Mouse (Mus musculus): Measurements from ENCODE around the gene Plekhm2. TPM values are rescaled to one million over a fixed set of nuclear protein-coding genes. Genes with fewer than 3 reads are reported as not detected.

Plekhm2 gene
- polyA plus RNA-seq, 1 experiment from 2014 or later = 3.0 TPM

GRCm38 (mm10) chr4:141645988-141646387 lies 18.7 kb downstream of the Plekhm2 start:
- no peak overlapping the region for H3K4me2 ChIP-seq (replicated peaks; ENCODE audit: low read depth, low read length)
- no peak overlapping the region for H3K4me3 ChIP-seq (ENCODE audit: low read depth, low read length)
- no peaks in the 10 kb centered on the region for H3K9me3 ChIP-seq (ENCODE audit: control insufficient read depth, low read length)
- H3K9ac ChIP-seq (ENCODE audit: low read depth, low read length) = no peak overlapping the region
- no peaks in the 10 kb centered on the region for H3K4me1 ChIP-seq (replicated peaks; ENCODE audit: control insufficient read depth, insufficient read depth, low read length)
- no peaks in the 10 kb centered on the region for H3K27me3 ChIP-seq (ENCODE audit: control insufficient read depth, insufficient read depth, low read length)
- no peak overlapping the region for H3K27ac ChIP-seq (ENCODE audit: low read depth, low read length)
- DNase-seq (ENCODE audit: low spot score) (no peak), ATAC-seq (ENCODE audit: low FRiP score) (no peak)
- H3K36me3 ChIP-seq (ENCODE audit: control insufficient read depth, insufficient read depth, low read length) = no peaks in the 10 kb centered on the region
- WGBS = 95% methylated on average over 8 of the region's 8 CpGs

GRCm38 (mm10) chr4:141643118-141643855 lies 21.4 kb downstream of the Plekhm2 start:
- H3K4me3 ChIP-seq (ENCODE audit: low read depth, low read length) = no peak overlapping the region
- no peak overlapping the region for H3K9ac ChIP-seq (ENCODE audit: low read depth, low read length)
- WGBS = 75% methylated on average over 7 of the region's 7 CpGs
- no peaks in the 10 kb centered on the region for H3K4me1 ChIP-seq (replicated peaks; ENCODE audit: control insufficient read depth, insufficient read depth, low read length)
- DNase-seq (ENCODE audit: low spot score) = no peak
- no peaks in the 10 kb centered on the region for H3K27me3 ChIP-seq (ENCODE audit: control insufficient read depth, insufficient read depth, low read length)
- H3K27ac ChIP-seq (ENCODE audit: low read depth, low read length) = no peak overlapping the region
- no peaks in the 10 kb centered on the region for H3K36me3 ChIP-seq (ENCODE audit: control insufficient read depth, insufficient read depth, low read length)
- ATAC-seq (ENCODE audit: low FRiP score) = no peak
- no peaks in the 10 kb centered on the region for H3K9me3 ChIP-seq (ENCODE audit: control insufficient read depth, low read length)
- H3K4me2 ChIP-seq (replicated peaks; ENCODE audit: low read depth, low read length) = no peak overlapping the region

GRCm38 (mm10) chr4:141641961-141642811 lies 22.5 kb downstream of the Plekhm2 start:
- Histone ChIP-seq H3K4me1 (replicated peaks; ENCODE audit: control insufficient read depth, insufficient read depth, low read length) (no peaks in the 10 kb centered on the region), H3K27me3 (ENCODE audit: control insufficient read depth, insufficient read depth, low read length) (no peaks in the 10 kb centered on the region), H3K9ac (ENCODE audit: low read depth, low read length) (no peak overlapping the region), H3K36me3 (ENCODE audit: control insufficient read depth, insufficient read depth, low read length) (0 out of 2 replicates have a peak, but pooled peaks cover 2% of the 10 kb centered on the region), H3K4me2 (replicated peaks; ENCODE audit: low read depth, low read length) (no peak overlapping the region), H3K27ac (ENCODE audit: low read depth, low read length) (no peak overlapping the region), H3K9me3 (ENCODE audit: control insufficient read depth, low read length) (no peaks in the 10 kb centered on the region), H3K4me3 (ENCODE audit: low read depth, low read length) (no peak overlapping the region)
- ATAC-seq (ENCODE audit: low FRiP score) = no peak
- DNase-seq (ENCODE audit: low spot score) = no peak
- WGBS = 90% methylated on average over 25 of the region's 25 CpGs

GRCm38 (mm10) chr4:141641353-141641771 lies 23.3 kb downstream of the Plekhm2 start:
- Histone ChIP-seq H3K4me1 (replicated peaks; ENCODE audit: control insufficient read depth, insufficient read depth, low read length) (no peaks in the 10 kb centered on the region), H3K9ac (ENCODE audit: low read depth, low read length) (no peak overlapping the region), H3K9me3 (ENCODE audit: control insufficient read depth, low read length) (no peaks in the 10 kb centered on the region), H3K36me3 (ENCODE audit: control insufficient read depth, insufficient read depth, low read length) (0 out of 2 replicates have a peak, but pooled peaks cover 2% of the 10 kb centered on the region), H3K27me3 (ENCODE audit: control insufficient read depth, insufficient read depth, low read length) (no peaks in the 10 kb centered on the region), H3K27ac (ENCODE audit: low read depth, low read length) (no peak overlapping the region), H3K4me2 (replicated peaks; ENCODE audit: low read depth, low read length) (no peak overlapping the region), H3K4me3 (ENCODE audit: low read depth, low read length) (no peak overlapping the region)
- WGBS = 96% methylated on average over 7 of the region's 7 CpGs
- ATAC-seq (ENCODE audit: low FRiP score) (no peak), DNase-seq (ENCODE audit: low spot score) (no peak)

- no peak overlapping the region for H3K4me2 ChIP-seq (replicated peaks; ENCODE audit: low read depth, low read length)
- peaks cover 2% of the 10 kb centered on the region; the same call in 1 of the 2 replicates for H3K36me3 ChIP-seq (ENCODE audit: control insufficient read depth, insufficient read depth, low read length)
- no peaks in the 10 kb centered on the region for H3K27me3 ChIP-seq (ENCODE audit: control insufficient read depth, insufficient read depth, low read length)
- ATAC-seq (ENCODE audit: low FRiP score) (no peak), DNase-seq (ENCODE audit: low spot score) (no peak)
- no peak overlapping the region for H3K4me3 ChIP-seq (ENCODE audit: low read depth, low read length)
- WGBS = 72% methylated on average over 11 of the region's 11 CpGs
- H3K9ac ChIP-seq (ENCODE audit: low read depth, low read length) = no peak overlapping the region
- H3K27ac ChIP-seq (ENCODE audit: low read depth, low read length) = no peak overlapping the region
- H3K9me3 ChIP-seq (ENCODE audit: control insufficient read depth, low read length) = no peaks in the 10 kb centered on the region
- H3K4me1 ChIP-seq (replicated peaks; ENCODE audit: control insufficient read depth, insufficient read depth, low read length) = no peaks in the 10 kb centered on the region
These were observed 25.2 kb downstream of the Plekhm2 start for GRCm38 (mm10) chr4:141639474-141639873.

- Histone ChIP-seq H3K27ac (ENCODE audit: low read depth, low read length) (no peak overlapping the region), H3K9ac (ENCODE audit: low read depth, low read length) (no peak overlapping the region), H3K4me1 (replicated peaks; ENCODE audit: control insufficient read depth, insufficient read depth, low read length) (no peaks in the 10 kb centered on the region), H3K36me3 (ENCODE audit: control insufficient read depth, insufficient read depth, low read length) (peaks cover 12% of the 10 kb centered on the region), H3K9me3 (ENCODE audit: control insufficient read depth, low read length) (no peaks in the 10 kb centered on the region), H3K4me2 (replicated peaks; ENCODE audit: low read depth, low read length) (no peak overlapping the region), H3K4me3 (ENCODE audit: low read depth, low read length) (no peak overlapping the region), H3K27me3 (ENCODE audit: control insufficient read depth, insufficient read depth, low read length) (no peaks in the 10 kb centered on the region)
- DNase-seq (ENCODE audit: low spot score) = no peak
- 94% methylated on average over 5 of the region's 5 CpGs for WGBS
- ATAC-seq (ENCODE audit: low FRiP score) = no peak
These were observed 28.0 kb downstream of the Plekhm2 start for GRCm38 (mm10) chr4:141636693-141637092.

- Histone ChIP-seq H3K4me1 (replicated peaks; ENCODE audit: control insufficient read depth, insufficient read depth, low read length) (no peaks in the 10 kb centered on the region), H3K36me3 (ENCODE audit: control insufficient read depth, insufficient read depth, low read length) (peaks cover 19% of the 10 kb centered on the region)
- 82% methylated on average over 9 of the region's 9 CpGs for WGBS
These were observed 28.7 kb downstream of the Plekhm2 start for GRCm38 (mm10) chr4:141635991-141636390.

GRCm38 (mm10) chr4:141632111-141632873 lies 32.4 kb downstream of the Plekhm2 start:
- no peak for DNase-seq (ENCODE audit: low spot score)
- WGBS = 95% methylated on average over 21 of the region's 21 CpGs
- H3K4me2 ChIP-seq (replicated peaks; ENCODE audit: low read depth, low read length) = no peak overlapping the region
- H3K4me1 ChIP-seq (replicated peaks; ENCODE audit: control insufficient read depth, insufficient read depth, low read length) = no peaks in the 10 kb centered on the region
- H3K9me3 ChIP-seq (ENCODE audit: control insufficient read depth, low read length) = no peaks in the 10 kb centered on the region
- H3K27ac ChIP-seq (ENCODE audit: low read depth, low read length) = no peak overlapping the region
- no peaks in the 10 kb centered on the region for H3K27me3 ChIP-seq (ENCODE audit: control insufficient read depth, insufficient read depth, low read length)
- ATAC-seq (ENCODE audit: low FRiP score) = no peak
- peaks cover 27% of the 10 kb centered on the region for H3K36me3 ChIP-seq (ENCODE audit: control insufficient read depth, insufficient read depth, low read length)
- no peak overlapping the region for H3K9ac ChIP-seq (ENCODE audit: low read depth, low read length)
- H3K4me3 ChIP-seq (ENCODE audit: low read depth, low read length) = no peak overlapping the region

More at GRCm38 (mm10) chr4:141635991-141636390, 28.7 kb downstream of the Plekhm2 start:
- Histone ChIP-seq H3K27ac (ENCODE audit: low read depth, low read length) (no peak overlapping the region), H3K4me2 (replicated peaks; ENCODE audit: low read depth, low read length) (no peak overlapping the region), H3K9me3 (ENCODE audit: control insufficient read depth, low read length) (no peaks in the 10 kb centered on the region), H3K4me3 (ENCODE audit: low read depth, low read length) (no peak overlapping the region), H3K9ac (ENCODE audit: low read depth, low read length) (no peak overlapping the region), H3K27me3 (ENCODE audit: control insufficient read depth, insufficient read depth, low read length) (no peaks in the 10 kb centered on the region)
- DNase-seq (ENCODE audit: low spot score) (no peak), ATAC-seq (ENCODE audit: low FRiP score) (no peak)

All from hindbrain, embryonic 11.5 days (tissue).